Mouse (Mus musculus): ENCODE data around the gene Ppfia1.

The Ppfia1 gene

DNA sequence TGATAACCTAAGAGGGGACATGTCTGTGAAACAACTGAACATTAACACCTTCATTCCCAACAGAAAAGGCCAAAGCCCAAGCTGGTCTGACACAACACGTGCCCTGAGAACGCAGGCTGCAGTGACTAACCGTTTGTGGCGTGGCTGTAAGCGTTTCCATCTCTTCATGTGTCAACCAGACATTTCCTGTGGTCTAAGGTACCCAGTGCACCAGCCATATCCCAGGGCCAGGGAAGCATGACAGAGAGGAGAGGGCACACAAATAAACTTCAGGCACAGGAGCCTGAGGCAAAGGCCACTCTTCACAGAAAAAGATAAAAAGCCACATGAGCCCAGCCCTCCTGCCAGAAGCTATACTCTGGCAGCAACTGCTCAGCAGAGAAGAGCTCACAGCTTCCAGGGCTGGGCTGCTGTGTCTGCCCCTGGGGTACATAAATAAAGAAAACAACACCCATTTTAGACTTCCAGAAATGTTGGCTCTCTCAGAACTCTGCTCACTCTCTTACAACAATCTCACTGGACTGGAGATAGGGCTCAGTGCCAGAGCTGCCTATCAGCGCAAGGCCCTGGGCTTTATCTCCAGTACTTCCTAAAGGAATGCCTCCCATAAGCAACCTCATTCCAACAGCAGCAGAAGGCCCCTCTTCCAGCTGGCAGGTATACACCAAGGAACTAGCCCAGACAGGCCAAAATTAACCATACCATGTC, 64.3 kb downstream of the Ppfia1 start:
- no peak for DNase-seq (ENCODE audit: low read depth, low spot score)

DNA sequence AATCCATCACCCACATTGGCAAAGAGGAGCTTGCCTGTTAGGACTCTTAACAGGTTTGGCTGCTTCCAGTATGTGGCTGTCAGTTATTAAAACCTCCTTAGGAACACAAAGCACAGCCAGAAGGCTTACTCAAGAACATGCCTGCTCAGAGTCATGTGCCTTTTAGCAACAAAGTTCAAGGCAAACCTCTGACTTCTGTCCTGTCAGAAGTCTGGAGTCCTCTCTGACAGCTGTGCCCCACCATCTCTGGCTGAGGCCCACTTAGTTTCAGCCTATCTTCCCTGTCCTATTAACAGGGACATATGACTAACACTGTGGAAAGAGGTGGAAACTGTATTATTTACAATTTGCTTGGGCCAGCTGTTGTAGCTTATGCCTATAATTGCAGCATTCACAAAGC, 73.2 kb downstream of the Ppfia1 start:
- no peak for DNase-seq (ENCODE audit: low read depth, low spot score)

DNA sequence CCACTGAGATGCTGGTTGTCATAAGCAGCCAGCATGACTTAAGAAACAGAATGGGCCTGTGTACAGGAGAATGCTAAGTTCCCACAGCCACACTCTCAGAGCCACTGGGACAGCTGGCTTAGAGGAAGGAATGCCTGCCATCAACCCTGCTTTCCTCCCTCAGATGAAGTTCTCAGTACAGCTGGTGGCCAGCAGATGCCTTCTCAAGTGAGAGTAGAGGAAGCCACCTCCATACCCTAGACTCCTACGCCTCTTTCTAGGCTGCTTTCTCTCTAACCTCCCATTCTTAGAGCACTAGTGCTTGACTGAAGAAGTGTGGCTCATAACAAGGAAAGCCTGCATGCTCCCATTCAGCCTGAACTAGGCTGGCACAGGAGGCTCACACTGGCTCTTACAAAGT, 74.0 kb downstream of the Ppfia1 start:
- DNase-seq (ENCODE audit: low read depth, low spot score), result no peak

DNA sequence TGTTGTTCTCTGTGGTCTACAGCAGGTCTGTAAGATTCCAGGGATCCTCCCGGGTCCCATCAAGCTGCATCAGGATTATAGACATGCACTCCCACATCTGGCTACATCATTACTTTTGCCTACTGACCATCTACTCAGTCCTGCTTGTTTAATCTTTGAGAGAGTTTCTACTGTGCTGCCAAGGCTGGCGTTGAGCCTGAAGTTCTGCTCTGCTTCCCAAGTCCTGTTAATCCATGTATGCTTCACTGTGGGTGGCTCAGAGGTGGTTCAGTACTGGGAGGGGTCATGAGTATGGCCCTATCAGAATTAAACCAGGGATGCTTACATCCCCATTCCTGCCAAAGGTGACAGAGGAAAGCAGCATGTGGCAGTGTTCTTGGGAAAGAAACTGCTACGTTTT, 77.8 kb downstream of the Ppfia1 start:
- DNase-seq (ENCODE audit: low read depth, low spot score), result no peak

DNA sequence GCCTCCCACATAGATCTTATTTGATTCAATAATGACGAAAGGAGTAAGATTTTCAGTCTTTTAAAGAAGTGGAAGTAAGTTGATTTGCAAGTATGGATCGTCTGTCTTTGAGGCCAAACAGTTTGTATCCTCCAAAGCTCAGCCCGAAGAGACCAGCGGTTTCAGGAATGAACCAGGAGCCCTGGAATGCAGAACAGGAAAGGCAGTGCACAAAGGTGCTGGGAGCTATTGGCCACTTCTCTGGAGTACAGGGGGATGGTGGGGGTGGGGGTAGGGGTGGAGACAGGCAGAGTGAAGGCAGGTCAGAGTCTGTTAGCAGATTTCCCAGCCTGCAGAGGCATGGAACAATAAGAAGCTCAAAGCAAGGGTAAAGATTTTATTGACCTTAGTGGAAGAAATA, 80.0 kb downstream of the Ppfia1 start:
- no peak for DNase-seq (ENCODE audit: low read depth, low spot score)

DNA sequence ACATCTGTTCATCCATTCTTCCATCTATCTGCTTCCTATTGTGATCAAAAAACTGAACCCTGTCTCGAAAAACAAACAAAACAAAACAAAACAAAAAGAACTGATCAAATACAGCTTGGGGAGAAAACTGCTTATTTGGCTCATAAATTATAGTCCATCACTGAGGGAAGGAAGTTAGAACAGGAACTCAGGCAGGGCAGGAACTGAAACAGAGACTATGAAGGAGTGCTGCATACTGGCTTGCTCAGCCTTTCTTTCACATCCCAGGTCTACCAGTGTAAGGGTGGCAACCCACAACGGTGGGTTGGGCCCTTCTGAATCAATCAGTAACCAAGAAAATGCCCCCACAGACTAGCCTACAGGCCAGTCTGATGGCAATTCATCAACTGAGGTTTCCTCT, 82.4 kb downstream of the Ppfia1 start:
- no peak for DNase-seq (ENCODE audit: low read depth, low spot score)

DNA sequence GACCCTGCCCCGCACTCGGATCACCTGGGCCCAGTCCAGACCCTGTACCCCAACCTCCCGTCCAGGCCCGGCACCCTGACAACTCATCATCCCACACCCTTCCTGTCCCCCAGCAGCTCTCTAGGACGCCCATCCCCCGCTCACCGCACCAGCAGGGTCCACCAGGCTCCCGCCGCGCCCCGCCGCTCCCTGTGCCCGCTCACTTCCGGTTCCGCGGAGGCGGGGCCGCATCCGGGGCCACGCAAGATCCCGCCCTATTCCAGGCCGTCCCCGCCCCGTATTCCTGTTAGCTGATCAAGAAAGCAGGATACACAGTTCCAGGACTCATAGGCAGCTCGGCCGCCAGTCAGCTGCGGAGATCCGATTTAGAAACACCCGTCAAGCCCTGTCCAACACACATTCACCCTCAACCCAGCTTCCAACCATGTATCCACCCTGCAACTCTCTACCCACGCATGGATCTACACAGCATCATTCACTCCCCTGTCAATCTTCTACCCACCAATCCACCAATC, 82.9 kb downstream of the Ppfia1 start, which contains the start of gene Cttn:
TSS of gene Cttn (minus strand) at position 465 of the 515 bp plus-strand sequence.
- peak; percentile 66 for DNase-seq (ENCODE audit: low read depth, low spot score)

DNA sequence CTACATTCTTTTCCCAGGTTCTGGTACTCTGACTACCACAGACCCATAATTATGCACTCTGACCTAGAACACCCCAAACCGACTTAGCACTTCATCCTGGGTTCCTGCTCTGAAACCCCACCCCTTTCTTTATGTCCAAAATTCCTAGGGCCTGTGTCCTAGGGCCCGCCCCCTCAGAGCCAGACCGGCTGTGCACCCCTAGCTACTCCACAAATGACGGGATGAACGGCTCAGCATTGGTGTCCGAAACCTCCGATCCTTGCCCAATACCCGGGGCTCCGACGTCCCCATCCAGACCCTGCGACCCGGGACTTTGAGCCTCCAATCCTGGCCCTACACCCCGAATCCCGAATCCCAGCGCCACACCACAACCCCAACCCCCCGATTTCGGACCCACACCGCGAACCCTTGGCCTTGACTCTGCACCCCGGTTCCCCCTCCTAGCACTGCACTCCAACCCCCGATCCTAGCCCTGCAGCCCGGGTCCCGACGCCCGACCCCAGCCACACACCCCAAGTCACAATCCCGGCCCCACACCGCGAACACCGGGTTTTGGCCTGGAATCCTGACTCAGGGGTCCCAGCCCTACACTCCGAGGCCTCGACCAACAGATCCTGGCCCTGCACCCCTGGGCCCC, 83.5 kb downstream of the Ppfia1 start:
- no peak for DNase-seq (ENCODE audit: low read depth, low spot score)

DNA sequence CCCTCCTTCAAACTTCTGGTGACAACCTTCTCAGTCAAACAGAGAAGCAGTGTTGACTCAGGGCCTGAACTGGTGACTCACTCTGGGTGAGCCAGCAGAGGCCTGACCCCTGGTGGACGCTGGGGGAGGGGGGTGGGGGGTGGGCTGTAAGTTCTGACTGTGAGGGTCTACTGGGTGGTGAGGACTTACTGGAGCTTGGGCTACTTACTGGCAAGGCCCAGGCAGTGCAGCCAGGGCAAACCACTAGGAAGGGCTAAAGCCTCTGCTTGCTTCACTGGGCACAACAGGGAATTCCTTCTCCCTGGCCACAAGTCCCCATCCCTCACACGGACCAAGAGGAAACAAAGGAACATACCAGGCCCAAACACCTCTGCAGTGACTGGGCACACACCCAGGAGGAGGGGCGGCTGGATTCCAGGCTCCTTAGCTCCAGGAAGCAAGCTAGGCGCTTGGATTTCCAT, 84.3 kb downstream of the Ppfia1 start:
- no peak for DNase-seq (ENCODE audit: low read depth, low spot score)

DNA sequence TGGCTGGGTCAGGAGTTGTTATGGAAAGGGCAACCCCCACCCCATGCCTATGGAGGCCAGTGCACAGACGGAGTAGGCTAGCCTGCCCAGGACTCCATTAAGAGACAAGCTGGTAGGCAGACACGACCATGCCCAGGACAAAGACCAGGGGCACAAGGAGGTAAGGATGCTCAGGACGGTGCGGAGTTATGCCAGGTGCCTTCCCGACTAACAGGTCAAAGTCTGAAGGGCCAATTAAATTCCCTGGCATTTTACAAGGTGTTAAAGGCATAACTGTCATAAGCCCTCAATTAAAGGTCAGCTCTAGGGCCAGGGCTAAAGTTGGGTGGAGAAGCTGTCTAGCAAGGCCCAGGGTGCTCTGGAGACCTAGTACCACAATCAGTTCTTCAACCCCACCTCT, 84.8 kb downstream of the Ppfia1 start:
- DNase-seq (ENCODE audit: low read depth, low spot score), result no peak

DNA sequence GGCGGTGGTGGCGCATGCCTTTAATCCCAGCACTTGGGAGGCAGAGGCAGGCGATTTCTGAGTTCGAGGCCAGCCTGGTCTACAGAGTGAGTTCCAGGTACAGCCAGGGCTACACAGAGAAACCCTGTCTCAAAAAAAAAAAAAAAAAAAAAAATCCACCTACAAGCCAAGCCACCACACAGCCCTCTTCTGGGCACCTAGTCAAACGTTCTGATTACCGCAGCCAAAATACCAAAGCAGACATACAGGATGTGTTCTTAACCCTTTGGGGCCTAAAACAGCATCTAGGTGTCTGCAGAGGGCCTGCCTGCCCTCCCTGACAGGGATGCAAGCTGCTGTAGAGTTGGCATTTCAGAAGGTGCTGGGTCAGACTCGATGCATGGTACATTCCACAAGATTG, 91.0 kb downstream of the Ppfia1 start:
- DNase-seq (ENCODE audit: low read depth, low spot score), result no peak

DNA sequence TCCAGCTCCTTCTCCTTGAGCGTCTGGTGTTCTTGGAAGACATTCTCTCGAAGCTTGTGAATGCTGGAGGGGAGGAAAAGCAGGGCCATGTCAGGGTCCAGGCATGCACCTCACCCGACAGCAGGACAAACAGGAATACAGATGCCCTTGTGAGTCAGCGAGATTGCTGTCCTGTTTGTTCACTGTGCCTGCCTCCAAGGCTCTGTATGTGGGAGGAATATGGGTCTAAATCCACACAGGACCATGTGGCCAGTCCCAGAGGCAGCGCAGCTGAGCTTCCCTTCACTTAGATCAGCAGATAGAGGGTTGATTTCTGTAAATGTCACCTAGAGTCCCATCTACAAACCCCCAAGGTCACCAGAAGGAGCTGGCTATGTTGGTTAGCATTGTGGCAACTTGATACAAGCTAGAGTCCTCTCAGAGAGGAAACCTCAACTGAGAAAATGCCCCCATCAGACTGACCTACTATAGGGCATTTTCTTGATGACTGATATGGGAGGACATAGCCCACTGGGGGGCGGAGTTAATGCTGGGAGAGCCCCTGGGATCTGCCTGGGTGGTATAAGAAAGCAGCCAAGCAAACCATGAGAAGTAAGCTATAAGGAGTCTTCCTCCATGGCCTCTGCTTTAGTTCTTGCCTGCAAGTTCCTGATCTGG, 92.2 kb downstream of the Ppfia1 start:
- no peak for DNase-seq (ENCODE audit: low read depth, low spot score)

DNA sequence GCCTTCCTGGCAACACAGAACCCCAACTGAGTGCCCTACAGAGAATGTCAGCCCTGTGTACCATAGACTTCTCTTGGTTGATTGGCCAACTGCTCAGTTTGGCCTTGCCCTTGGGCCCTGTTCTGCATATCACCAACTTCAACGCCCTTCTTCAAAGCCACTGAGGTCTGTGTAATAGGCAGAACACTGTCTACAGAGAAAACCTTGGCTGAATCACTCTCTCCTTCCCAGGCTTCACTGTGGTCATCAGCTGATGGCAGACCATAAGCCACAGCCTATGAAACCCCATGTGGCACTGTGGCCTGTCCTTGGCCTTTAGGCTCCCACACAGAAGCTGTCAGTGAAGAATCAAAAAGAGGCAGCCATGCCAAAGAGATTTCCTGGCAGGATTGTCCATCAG, 94.6 kb downstream of the Ppfia1 start:
- no peak for DNase-seq (ENCODE audit: low read depth, low spot score)

DNA sequence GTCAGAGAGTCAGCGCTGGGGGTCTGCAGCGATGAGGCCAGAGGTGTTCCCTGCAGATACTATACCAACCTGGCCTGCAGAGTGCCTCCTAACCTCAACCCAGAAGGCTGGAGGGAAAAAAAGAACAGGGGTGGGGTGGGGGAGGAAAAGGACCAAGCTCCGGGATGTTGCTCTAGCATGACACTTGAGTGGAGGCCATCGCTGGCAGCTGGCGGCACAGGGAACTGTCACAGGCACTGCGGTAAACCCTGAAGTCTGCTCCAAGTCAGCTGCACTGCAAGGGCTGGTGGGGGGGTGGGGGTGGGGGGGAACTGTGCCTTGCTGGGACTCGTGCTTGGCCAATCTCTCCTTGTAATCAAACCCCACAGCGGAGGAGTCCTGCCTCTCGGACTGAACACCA, 102.9 kb downstream of the Ppfia1 start:
- DNase-seq (ENCODE audit: low read depth, low spot score), result no peak

DNA sequence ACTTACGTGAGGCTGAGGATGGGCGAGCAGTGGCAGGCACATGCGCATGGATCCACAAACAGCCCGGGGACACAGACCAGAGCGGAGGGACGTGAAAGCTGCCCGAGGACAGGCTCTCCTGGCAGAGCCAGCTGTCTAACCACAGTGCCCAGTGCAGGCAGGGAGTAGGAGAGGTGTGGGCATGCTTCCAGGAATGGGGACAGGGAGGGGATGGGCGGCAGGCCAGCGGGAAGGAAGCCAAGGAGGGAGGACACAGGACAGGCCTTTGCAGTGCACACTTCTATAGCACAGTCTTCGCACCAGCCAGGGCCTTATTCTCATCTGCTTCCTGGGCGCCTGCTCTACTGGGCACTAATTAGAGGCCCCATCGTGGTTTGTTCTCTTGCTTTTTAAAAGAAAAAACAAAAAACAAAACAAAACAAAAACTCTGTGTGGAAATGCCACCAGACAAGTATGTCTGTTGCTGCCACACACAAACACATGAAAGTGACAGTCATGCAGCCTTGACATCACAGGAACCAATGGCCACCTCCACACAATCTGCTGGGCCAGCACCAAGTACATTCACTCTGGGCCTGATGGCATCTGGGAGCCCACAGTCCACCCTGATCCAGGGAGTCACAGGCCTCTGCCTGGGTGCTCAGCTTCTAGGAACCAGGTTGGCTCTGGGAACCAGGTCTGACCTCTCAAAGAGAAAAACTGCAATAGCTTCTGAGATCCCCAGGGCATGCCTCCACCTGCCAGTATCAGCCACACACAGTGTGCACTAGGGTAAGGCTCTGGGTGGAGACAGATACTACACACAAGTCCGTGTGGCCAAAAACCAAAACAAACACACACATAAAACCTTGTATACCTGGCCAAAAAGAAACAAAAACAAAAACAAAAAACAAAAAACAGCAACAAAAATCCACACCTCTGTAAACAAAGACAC, 103.6 kb downstream of the Ppfia1 start:
- peak; percentile 68 for DNase-seq (ENCODE audit: low read depth, low spot score)

DNA sequence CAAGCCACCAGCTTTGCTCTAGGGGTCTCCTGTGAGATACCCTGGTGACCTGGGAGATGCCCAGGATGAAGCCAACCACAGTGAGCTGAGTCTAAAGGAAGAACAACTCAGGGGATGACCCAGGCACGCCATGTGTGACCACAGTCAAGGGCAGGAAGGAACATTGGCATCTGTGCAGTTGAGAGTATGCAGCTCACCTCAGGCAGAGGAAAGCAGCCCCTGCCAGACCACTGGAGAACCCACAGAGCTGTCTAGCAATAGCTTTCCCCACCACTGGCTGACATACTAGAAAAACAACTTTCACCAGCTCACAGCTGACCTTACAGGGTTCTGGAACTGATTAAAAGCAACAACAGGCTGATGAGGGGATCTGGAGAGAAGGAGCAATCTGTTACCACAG, 105.3 kb downstream of the Ppfia1 start:
- DNase-seq (ENCODE audit: low read depth, low spot score), result no peak

DNA sequence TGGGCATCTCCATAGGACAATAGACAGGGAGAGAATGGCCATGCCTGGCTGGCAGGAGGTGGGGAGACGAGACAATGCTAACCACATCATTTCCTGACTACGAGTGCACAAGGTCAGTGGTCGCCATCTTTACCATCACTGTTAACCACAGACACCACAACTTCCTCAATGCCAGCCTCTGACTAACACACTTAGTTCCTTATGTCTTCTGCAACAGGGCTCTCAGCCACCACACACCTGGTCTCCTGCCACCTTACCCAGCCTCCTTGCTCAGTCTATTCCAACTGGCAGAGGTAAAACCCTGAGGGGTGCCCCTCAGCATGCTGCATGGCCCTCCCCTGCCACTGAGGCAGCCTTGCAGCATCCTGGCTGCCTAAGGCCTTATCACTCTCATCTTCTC, 106.4 kb downstream of the Ppfia1 start:
- peak; percentile 23 for DNase-seq (ENCODE audit: low read depth, low spot score)

DNA sequence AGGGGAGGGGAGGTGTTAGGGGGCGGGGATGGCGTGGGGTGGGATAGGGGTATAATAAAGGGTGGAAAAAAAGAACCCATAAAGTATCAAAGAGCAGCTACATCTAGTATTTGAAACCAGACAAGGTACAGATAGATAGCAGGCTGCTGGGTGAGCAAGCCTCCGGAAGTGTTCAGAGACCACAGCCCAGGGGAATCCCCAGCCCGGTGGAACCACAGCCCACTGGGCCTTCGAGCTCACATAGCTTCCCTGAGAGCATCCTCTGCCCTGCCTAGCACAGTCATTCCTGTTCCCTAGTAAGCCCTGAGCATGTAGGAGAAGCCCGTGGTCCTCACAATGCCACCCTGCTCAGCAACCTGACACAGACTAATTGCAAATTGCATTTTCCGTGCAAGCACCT, 108.7 kb downstream of the Ppfia1 start:
- DNase-seq (ENCODE audit: low read depth, low spot score), result no peak

DNA sequence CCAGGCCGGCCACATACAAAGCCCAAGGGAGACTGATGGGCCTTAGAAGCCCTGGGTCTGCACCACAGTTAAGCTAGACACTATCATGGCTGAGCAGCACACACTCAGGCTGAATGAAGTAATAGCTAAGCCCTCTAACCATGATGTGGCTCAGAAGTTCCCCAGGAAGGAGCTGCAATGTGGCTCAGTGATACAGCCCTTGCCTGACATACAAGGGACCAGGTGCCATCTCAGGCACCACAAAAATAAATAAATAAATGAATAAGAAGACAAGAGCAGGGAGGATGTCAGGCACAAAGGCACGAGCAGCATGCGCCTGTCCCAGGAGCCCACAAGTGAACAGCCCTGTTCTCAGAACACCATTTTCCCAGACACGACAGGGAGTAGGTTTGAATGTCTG, 111.6 kb downstream of the Ppfia1 start:
- DNase-seq (ENCODE audit: low read depth, low spot score), result no peak

DNA sequence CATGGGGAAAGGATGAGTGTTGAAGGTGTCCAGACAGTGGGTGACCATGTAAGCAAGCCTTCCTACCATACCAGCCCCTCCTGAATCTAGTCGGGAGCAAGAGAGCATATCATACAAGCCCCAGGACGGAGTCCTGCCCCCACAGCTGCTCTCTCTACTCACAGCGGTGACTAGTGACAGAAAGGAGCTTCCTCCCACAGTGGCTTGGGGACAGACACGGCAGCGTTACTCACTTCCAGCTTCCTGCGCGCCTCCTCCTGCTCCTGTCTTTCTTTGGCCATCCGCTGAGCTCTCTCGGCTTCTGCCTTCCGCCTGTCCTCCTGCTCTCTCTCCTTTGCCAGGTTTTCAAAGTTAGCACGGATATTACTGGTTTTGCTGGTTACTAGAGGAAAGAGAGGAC, 112.1 kb downstream of the Ppfia1 start:
- DNase-seq (ENCODE audit: low read depth, low spot score), result no peak

DNA sequence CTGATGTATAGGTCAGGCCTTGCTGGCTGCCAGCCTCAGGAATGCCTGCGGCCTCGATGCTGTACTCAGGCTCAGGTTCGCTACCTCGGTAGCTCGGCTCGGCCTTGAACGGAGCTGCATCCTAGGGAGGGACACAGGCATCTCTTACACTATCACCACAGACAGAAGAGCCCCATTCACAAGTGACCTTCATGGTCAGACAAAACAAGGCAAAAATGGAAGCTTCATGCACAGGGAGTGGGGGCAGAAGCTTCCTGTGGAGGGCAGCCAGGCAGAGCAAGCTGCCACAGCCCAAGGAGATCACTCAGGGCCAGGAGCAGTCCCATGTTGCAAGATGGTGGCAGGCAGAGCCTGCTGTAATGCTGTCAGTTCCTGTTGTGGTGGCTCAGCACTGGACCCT, 114.7 kb downstream of the Ppfia1 start:
- DNase-seq (ENCODE audit: low read depth, low spot score), result no peak

DNA sequence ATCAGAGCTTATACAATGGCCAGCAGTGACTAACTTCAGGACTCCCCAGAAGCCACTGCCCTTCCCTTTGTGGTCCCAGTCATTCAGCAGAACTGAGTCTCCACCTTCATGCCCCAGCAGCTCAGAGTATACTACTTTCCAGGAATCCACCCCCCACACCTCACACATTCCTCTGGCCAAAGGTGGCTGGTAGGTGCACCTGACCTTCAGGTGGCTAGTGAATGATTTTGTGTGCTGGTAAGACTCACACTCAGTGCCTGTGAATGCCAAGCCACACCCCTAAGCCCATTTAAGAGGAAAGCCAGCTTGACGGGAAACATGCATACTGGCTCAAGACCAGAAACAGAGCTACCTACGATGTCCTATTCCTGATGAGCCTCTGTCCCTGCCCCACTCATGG, 120.6 kb downstream of the Ppfia1 start:
- no peak for DNase-seq (ENCODE audit: low read depth, low spot score)

Measured in skeletal muscle tissue, adult 2 months (tissue).